Mouse (Mus musculus): Measurements from ENCODE around the gene Hs3st3b1.

- TF ChIP-seq CTCF (IDR thresholded peaks at IDR 0.05; ENCODE audit: extremely low read depth, insufficient read depth, insufficient read length, insufficient replicate concordance): no peak
- TF ChIP-seq POLR2A (IDR thresholded peaks at IDR 0.05; ENCODE audit: low read depth, low read length): no peak
Measured at GRCm38 (mm10) chr11:63911001-63911400, 11.1 kb downstream of the Hs3st3b1 start.

Measured in spleen, adult 2 months (tissue).